Mouse (Mus musculus) megakaryocyte, embryonic 14.5 days (primary cell): ENCODE data around the gene Acod1. TPM values are rescaled to one million over a fixed set of nuclear protein-coding genes. Genes with fewer than 3 reads are reported as not detected.
A peak's percentile ranks its signal among the peaks of the same experiment; 100 is the strongest.

Experiments
- H3K27me3 ChIP-seq: replicated peaks from 2 replicates; pipeline ENCODE3; 2012; ENCODE audit warnings: inconsistent platforms
- H3K36me3 ChIP-seq: replicated peaks from 2 replicates; pipeline ENCODE3; 2012; ENCODE audit warnings: low read length, inconsistent platforms, mixed read lengths
- H3K4me1 ChIP-seq: 2 replicates; pipeline ENCODE4 v1.6.1; 2012; ENCODE audit warnings: inconsistent platforms
- H3K4me3 ChIP-seq: replicated peaks from 2 replicates; pipeline ENCODE3; 2012; ENCODE audit warnings: moderate library complexity, mild to moderate bottlenecking, inconsistent platforms
- H3K9me3 ChIP-seq: 2 replicates; pipeline ENCODE4 v1.6.1; 2012; ENCODE audit warnings: inconsistent platforms
- FLI1 ChIP-seq: IDR thresholded peaks from 2 replicates; pipeline ENCODE4 v1.6.1; 2012; ENCODE audit warnings: low read length, inconsistent platforms, mixed read lengths
- GATA1 ChIP-seq: IDR thresholded peaks from 3 replicates; pipeline ENCODE4 v1.6.1; 2012; ENCODE audit warnings: mixed read lengths, low read length, inconsistent platforms, borderline replicate concordance
- polyA plus RNA-seq: library from polyadenylated mRNA; stranded (reverse); fragments of >175 nt; gene quantifications from 2 replicates; pipeline ENCODE4 v1.2.3, GENCODE M21; 2012; ENCODE audit warnings: low replicate concordance; ENCODE audit not compliant: insufficient read depth

The Acod1 gene
- polyA plus RNA-seq, 1 experiment: 0.13 TPM

- no peaks in the 10 kb centered on the region for H3K9me3 ChIP-seq
- H3K36me3 ChIP-seq: peaks cover 26% of the 10 kb centered on the region
- peak within 1 kb of the TSS; percentile 97 for H3K4me3 ChIP-seq
- peaks cover 37% of the 10 kb centered on the region for H3K4me1 ChIP-seq
- H3K27me3 ChIP-seq: peaks cover 8% of the 10 kb centered on the region
- TF ChIP-seq FLI1: no peak
- TF ChIP-seq GATA1: no peak
Measured at GRCm38 (mm10) chr14:103099238-103099933, 52.6 kb downstream of the Acod1 start, which contains the start of gene Fbxl3. TSS of gene Fbxl3 (minus strand) at chr14:103099566.

- peaks cover 16% of the 10 kb centered on the region for H3K36me3 ChIP-seq
- no peaks in the 10 kb centered on the region for H3K9me3 ChIP-seq
- H3K27me3 ChIP-seq: peaks cover 4% of the 10 kb centered on the region
- peaks cover 28% of the 10 kb centered on the region for H3K4me1 ChIP-seq
- no peak for TF ChIP-seq FLI1
- TF ChIP-seq GATA1: no peak
- H3K4me3 ChIP-seq: peak overlapping the region; percentile 97
Measured at GRCm38 (mm10) chr14:103100296-103100695, 53.5 kb downstream of the Acod1 start.

- TF ChIP-seq GATA1: no peak
- no peak for TF ChIP-seq FLI1
- H3K27me3 ChIP-seq: peaks cover 4% of the 10 kb centered on the region
- peaks cover 8% of the 10 kb centered on the region for H3K36me3 ChIP-seq
- H3K4me3 ChIP-seq: no peak overlapping the region
- H3K9me3 ChIP-seq: no peaks in the 10 kb centered on the region
- H3K4me1 ChIP-seq: peaks cover 20% of the 10 kb centered on the region
Measured at GRCm38 (mm10) chr14:103101171-103101570, 54.4 kb downstream of the Acod1 start.

GRCm38 (mm10) chr14:103102246-103102645 lies 55.5 kb downstream of the Acod1 start:
- no peaks in the 10 kb centered on the region for H3K9me3 ChIP-seq
- H3K36me3 ChIP-seq: no peaks in the 10 kb centered on the region
- no peak overlapping the region for H3K4me3 ChIP-seq
- no peak for TF ChIP-seq FLI1
- TF ChIP-seq GATA1: no peak
- H3K27me3 ChIP-seq: peaks cover 4% of the 10 kb centered on the region
- H3K4me1 ChIP-seq: peaks cover 10% of the 10 kb centered on the region

- TF ChIP-seq FLI1 (no peak), GATA1 (no peak)
- H3K9me3 ChIP-seq: no peaks in the 10 kb centered on the region
- no peaks in the 10 kb centered on the region for H3K36me3 ChIP-seq
- peaks cover 4% of the 10 kb centered on the region for H3K27me3 ChIP-seq
- peaks cover 7% of the 10 kb centered on the region for H3K4me1 ChIP-seq
- no peak overlapping the region for H3K4me3 ChIP-seq
Measured at GRCm38 (mm10) chr14:103102731-103103335, 56.1 kb downstream of the Acod1 start.

Other genes with a start within 250 kb of the Acod1 start
- 7.0 and 13.9 TPM in 2 replicates for gene Kctd12, start 64.3 kb upstream of the Acod1 start, polyA plus RNA-seq
- 1.8 and 3.6 TPM in 2 replicates for gene Cln5, start 23.2 kb downstream of the Acod1 start, polyA plus RNA-seq
- gene Fbxl3, start 52.6 kb downstream of the Acod1 start, polyA plus RNA-seq: 2.0 and 5.1 TPM in 2 replicates